Mouse (Mus musculus) hindbrain, embryonic 13.5 days (tissue): ENCODE data around the gene Gm20431. TPM values are rescaled to one million over a fixed set of nuclear protein-coding genes. Genes with fewer than 3 reads are reported as not detected.

ENCODE experiments used
- ATAC-seq: fragments of 200-750 bp; cut with Nextera tagmentation; 2 replicates; pipeline ENCODE4 v1.8.0; 2017; ENCODE audit warnings: moderate TSS enrichment; ENCODE audit not compliant: low FRiP score
- H3K27ac ChIP-seq: fragments of 300-500 bp; sonication (generic); 2 replicates; pipeline ENCODE4 v1.5.1; 2015; ENCODE audit warnings: inconsistent platforms, mild to moderate bottlenecking, moderate library complexity
- H3K27me3 ChIP-seq: fragments of 300-500 bp; sonication (generic); 2 replicates; pipeline ENCODE4 v1.6.1; 2015; ENCODE audit warnings: mild to moderate bottlenecking, inconsistent platforms
- H3K36me3 ChIP-seq: fragments of 300-500 bp; sonication (generic); 2 replicates; pipeline ENCODE4 v1.6.1; 2015; ENCODE audit warnings: mild to moderate bottlenecking, inconsistent platforms
- H3K4me1 ChIP-seq: fragments of 300-500 bp; sonication (generic); replicated peaks from 2 replicates; pipeline ENCODE4 v1.6.1; 2015; ENCODE audit warnings: inconsistent platforms
- H3K4me2 ChIP-seq: fragments of 300-500 bp; sonication (generic); 2 replicates; pipeline ENCODE4 v1.6.1; 2015; ENCODE audit warnings: inconsistent platforms, mild to moderate bottlenecking, moderate library complexity
- H3K4me3 ChIP-seq: fragments of 300-500 bp; sonication (generic); 2 replicates; pipeline ENCODE4 v1.5.1; 2015; ENCODE audit warnings: mild to moderate bottlenecking, inconsistent platforms
- H3K9ac ChIP-seq: fragments of 300-500 bp; sonication (generic); 2 replicates; pipeline ENCODE4 v1.6.1; 2015; ENCODE audit warnings: mild to moderate bottlenecking, inconsistent platforms
- H3K9me3 ChIP-seq: fragments of 300-500 bp; sonication (generic); 2 replicates; pipeline ENCODE4 v1.6.1; 2016; ENCODE audit warnings: inconsistent platforms
- WGBS: fragments of 180-500 bp; shearing (Covaris S2); methylation state at CpG from one replicate; pipeline ENCODE4 v1.1.7; 2015; 5-methylcytosine and 5-hydroxymethylcytosine counted together
- polyA plus RNA-seq: library from polyadenylated mRNA; unstranded; fragments of >200 nt; fragmentation: Nextera tagmentation; extraction: Ambion mirVana; gene quantifications from 2 replicates; pipeline ENCODE4 v1.2.1, GENCODE M21; 2015

Gene Gm20431
- polyA plus RNA-seq, 1 experiment from 2014 or later = 11.0 TPM

- no peaks in the 10 kb centered on the region for H3K9me3 ChIP-seq
- no peak overlapping the region for H3K4me3 ChIP-seq
- 83% methylated on average over 4 of the region's 4 CpGs for whole genome bisulfite sequencing
- no peaks in the 10 kb centered on the region for H3K36me3 ChIP-seq
- ATAC-seq = no peak
- H3K4me1 ChIP-seq = peaks cover 6% of the 10 kb centered on the region
- H3K4me2 ChIP-seq = no peak overlapping the region
- H3K27me3 ChIP-seq = no peaks in the 10 kb centered on the region
- no peak overlapping the region for H3K9ac ChIP-seq
- H3K27ac ChIP-seq = no peak overlapping the region
These were observed 8.1 kb upstream of the Gm20431 start for GRCm38 (mm10) chr2:167669398-167669797.

- WGBS = 91% methylated on average over 5 of the region's 5 CpGs
- no peak overlapping the region for H3K4me3 ChIP-seq
- ATAC-seq = no peak
- H3K9me3 ChIP-seq = no peaks in the 10 kb centered on the region
- no peaks in the 10 kb centered on the region for H3K36me3 ChIP-seq
- no peak overlapping the region for H3K27ac ChIP-seq
- 0 out of 2 replicates have a peak overlapping the region, but pooled peaks have one; percentile 24 for H3K9ac ChIP-seq
- peaks cover 6% of the 10 kb centered on the region for H3K4me1 ChIP-seq
- H3K27me3 ChIP-seq = 0 out of 2 replicates have a peak, but pooled peaks cover under 1% of the 10 kb centered on the region
- H3K4me2 ChIP-seq = no peak overlapping the region
These were observed 7.1 kb upstream of the Gm20431 start for GRCm38 (mm10) chr2:167668426-167668825.

- peaks cover 15% of the 10 kb centered on the region; the same call in 1 of the 2 replicates for H3K27me3 ChIP-seq
- 86% methylated on average over 18 of the region's 18 CpGs for WGBS
- peaks cover 7% of the 10 kb centered on the region for H3K4me1 ChIP-seq
- H3K27ac ChIP-seq = no peak overlapping the region
- no peaks in the 10 kb centered on the region for H3K36me3 ChIP-seq
- H3K9ac ChIP-seq = no peak overlapping the region
- no peaks in the 10 kb centered on the region for H3K9me3 ChIP-seq
- ATAC-seq = no peak
- H3K4me3 ChIP-seq = no peak overlapping the region
- H3K4me2 ChIP-seq = no peak overlapping the region
These were observed 4.8 kb upstream of the Gm20431 start for GRCm38 (mm10) chr2:167665972-167666713.

- 0 out of 2 replicates have a peak overlapping the region, but pooled peaks have one; percentile 92 for H3K4me2 ChIP-seq
- H3K27ac ChIP-seq = no peak overlapping the region
- H3K36me3 ChIP-seq = no peaks in the 10 kb centered on the region
- H3K9me3 ChIP-seq = no peaks in the 10 kb centered on the region
- 53% methylated on average over 6 of the region's 6 CpGs for WGBS
- H3K4me3 ChIP-seq = no peak overlapping the region
- peaks cover 15% of the 10 kb centered on the region; the same call in 1 of the 2 replicates for H3K27me3 ChIP-seq
- ATAC-seq = no peak
- peaks cover 40% of the 10 kb centered on the region for H3K4me1 ChIP-seq
- H3K9ac ChIP-seq = no peak overlapping the region
These were observed 1.4 kb upstream of the Gm20431 start for GRCm38 (mm10) chr2:167662713-167663112.

GRCm38 (mm10) chr2:167660611-167660971 lies 705 bp downstream of the Gm20431 start:
- ATAC-seq = no peak
- H3K9me3 ChIP-seq = no peaks in the 10 kb centered on the region
- under 1% methylated on average over 12 of the region's 12 CpGs for WGBS
- H3K27ac ChIP-seq = peak overlapping the region; percentile 62; the same call in 1 of the 2 replicates
- no peaks in the 10 kb centered on the region for H3K36me3 ChIP-seq
- peak overlapping the region; percentile 68 for H3K4me3 ChIP-seq
- H3K27me3 ChIP-seq = peaks cover 15% of the 10 kb centered on the region; the same call in 1 of the 2 replicates
- H3K9ac ChIP-seq = peak overlapping the region; percentile 93
- peaks cover 47% of the 10 kb centered on the region for H3K4me1 ChIP-seq
- H3K4me2 ChIP-seq = peak overlapping the region; percentile 92

GRCm38 (mm10) chr2:167659847-167660610 lies 1.3 kb downstream of the Gm20431 start:
- no peaks in the 10 kb centered on the region for H3K9me3 ChIP-seq
- no peak for ATAC-seq
- H3K4me3 ChIP-seq = peak overlapping the region; percentile 68
- H3K4me1 ChIP-seq = peaks cover 47% of the 10 kb centered on the region
- peak overlapping the region; percentile 92 for H3K4me2 ChIP-seq
- 20% methylated on average over 13 of the region's 13 CpGs for WGBS
- 0 out of 2 replicates have a peak, but pooled peaks cover 2% of the 10 kb centered on the region for H3K36me3 ChIP-seq
- H3K27me3 ChIP-seq = peaks cover 15% of the 10 kb centered on the region; the same call in 1 of the 2 replicates
- H3K27ac ChIP-seq = no peak overlapping the region
- H3K9ac ChIP-seq = peak overlapping the region; percentile 93

- Histone ChIP-seq H3K9ac (peak overlapping the region; percentile 93), H3K4me2 (peak overlapping the region; percentile 92), H3K4me3 (peak overlapping the region; percentile 68; the same call in 1 of the 2 replicates), H3K36me3 (peaks cover 9% of the 10 kb centered on the region), H3K4me1 (peaks cover 47% of the 10 kb centered on the region), H3K9me3 (no peaks in the 10 kb centered on the region), H3K27me3 (peaks cover 15% of the 10 kb centered on the region; the same call in 1 of the 2 replicates), H3K27ac (no peak overlapping the region)
- no peak for ATAC-seq
- WGBS = 73% methylated on average over 10 of the region's 10 CpGs
These were observed 2.0 kb downstream of the Gm20431 start for GRCm38 (mm10) chr2:167659177-167659846.

- H3K4me2 ChIP-seq = peak overlapping the region; percentile 92; the same call in 1 of the 2 replicates
- peaks cover 15% of the 10 kb centered on the region for H3K36me3 ChIP-seq
- H3K4me1 ChIP-seq = peaks cover 47% of the 10 kb centered on the region
- H3K27ac ChIP-seq = no peak overlapping the region
- no peaks in the 10 kb centered on the region for H3K9me3 ChIP-seq
- 81% methylated on average over 11 of the region's 11 CpGs for WGBS
- ATAC-seq = no peak
- peak overlapping the region; percentile 93 for H3K9ac ChIP-seq
- no peak overlapping the region for H3K4me3 ChIP-seq
- H3K27me3 ChIP-seq = peaks cover 15% of the 10 kb centered on the region; the same call in 1 of the 2 replicates
These were observed 2.6 kb downstream of the Gm20431 start for GRCm38 (mm10) chr2:167658712-167659111.

GRCm38 (mm10) chr2:167657973-167658372 lies 3.3 kb downstream of the Gm20431 start:
- H3K4me1 ChIP-seq = peaks cover 47% of the 10 kb centered on the region
- no peak for ATAC-seq
- H3K9me3 ChIP-seq = no peaks in the 10 kb centered on the region
- no peak overlapping the region for H3K27ac ChIP-seq
- H3K4me2 ChIP-seq = no peak overlapping the region
- H3K36me3 ChIP-seq = peaks cover 22% of the 10 kb centered on the region
- H3K4me3 ChIP-seq = no peak overlapping the region
- WGBS = 93% methylated on average over 4 of the region's 4 CpGs
- no peak overlapping the region for H3K9ac ChIP-seq
- H3K27me3 ChIP-seq = peaks cover 9% of the 10 kb centered on the region; the same call in 1 of the 2 replicates

- H3K4me3 ChIP-seq = no peak overlapping the region
- ATAC-seq = no peak
- H3K4me2 ChIP-seq = no peak overlapping the region
- no peaks in the 10 kb centered on the region for H3K27me3 ChIP-seq
- H3K27ac ChIP-seq = no peak overlapping the region
- no peaks in the 10 kb centered on the region for H3K9me3 ChIP-seq
- H3K9ac ChIP-seq = peak overlapping the region; percentile 39; the same call in 1 of the 2 replicates
- peaks cover 41% of the 10 kb centered on the region for H3K4me1 ChIP-seq
- H3K36me3 ChIP-seq = peaks cover 29% of the 10 kb centered on the region
- 85% methylated on average over 16 of the region's 16 CpGs for WGBS
These were observed 4.4 kb downstream of the Gm20431 start for GRCm38 (mm10) chr2:167656629-167657478.

- H3K27me3 ChIP-seq = no peaks in the 10 kb centered on the region
- 86% methylated on average over 10 of the region's 10 CpGs for WGBS
- no peak for ATAC-seq
- no peak overlapping the region for H3K9ac ChIP-seq
- H3K4me1 ChIP-seq = peaks cover 30% of the 10 kb centered on the region
- no peak overlapping the region for H3K4me3 ChIP-seq
- peaks cover 39% of the 10 kb centered on the region for H3K36me3 ChIP-seq
- H3K4me2 ChIP-seq = no peak overlapping the region
- H3K9me3 ChIP-seq = no peaks in the 10 kb centered on the region
- no peak overlapping the region for H3K27ac ChIP-seq
These were observed 6.2 kb downstream of the Gm20431 start for GRCm38 (mm10) chr2:167654911-167655600.
